Mouse (Mus musculus) neutrophil, adult 65 days (primary cell): ENCODE results near the gene Tekt2. TPM values are rescaled to one million over a fixed set of nuclear protein-coding genes. Genes with fewer than 3 reads are reported as not detected.

Source experiments
- total RNA-seq: library from RNA; stranded (reverse); gene quantifications from 2 replicates; pipeline ENCODE4 v1.2.4, GENCODE M21; 2023

Gene Tekt2
- not detected in 2 replicates for total RNA-seq

GRCm38 (mm10) chr4:126325281-126325861, at the start of gene Tekt2:
TSS of gene Tekt2 (minus strand) at chr4:126325688.

GRCm38 (mm10) chr4:126321111-126321853, 4.2 kb downstream of the Tekt2 start, which contains the start of gene Adprhl2:
TSS of gene Adprhl2 (minus strand) at chr4:126321703.

GRCm38 (mm10) chr4:126286492-126286891, 39.0 kb downstream of the Tekt2 start, which contains the start of gene Col8a2:
TSS of gene Col8a2 (plus strand) at chr4:126286793.

Other genes starting within 250 kb of the Tekt2 start
- 27.3 and 33.1 TPM in 2 replicates for gene Lsm10, start 229.1 kb downstream of the Tekt2 start, total RNA-seq
- 95.9 and 138 TPM in 2 replicates for gene Stk40, start 221.7 kb downstream of the Tekt2 start, total RNA-seq
- gene Eva1b, start 177.9 kb downstream of the Tekt2 start, total RNA-seq = 1.8 and 2.6 TPM in 2 replicates
- gene Sh3d21, start 162.2 kb downstream of the Tekt2 start, total RNA-seq = 0.25 and 0.32 TPM in 2 replicates
- gene Thrap3, start 122.9 kb downstream of the Tekt2 start, total RNA-seq = 271 and 365 TPM in 2 replicates
- 116 and 132 TPM in 2 replicates for gene Map7d1, start 69.3 kb downstream of the Tekt2 start, total RNA-seq
- 29.5 and 33.0 TPM in 2 replicates for gene Trappc3, start 63.4 kb downstream of the Tekt2 start, total RNA-seq
- not detected in 2 replicates for gene Col8a2, start 38.9 kb downstream of the Tekt2 start, total RNA-seq
- gene Adprhl2, start 4.0 kb downstream of the Tekt2 start, total RNA-seq = 9.6 and 15.1 TPM in 2 replicates
- gene Ago3, start 103.9 kb upstream of the Tekt2 start, total RNA-seq = 6.9 and 8.6 TPM in 2 replicates
- gene Ago1, start 142.9 kb upstream of the Tekt2 start, total RNA-seq = 10.7 and 11.3 TPM in 2 replicates
- 9.8 and 11.6 TPM in 2 replicates for gene Ago4, start 207.8 kb upstream of the Tekt2 start, total RNA-seq
- gene Clspn, start 231.2 kb upstream of the Tekt2 start, total RNA-seq = 29.5 and 44.7 TPM in 2 replicates